Mouse (Mus musculus) stomach, postnatal 0 days (tissue): Measurements from ENCODE around the gene Cdh4.

ENCODE experiments used
- CTCF ChIP-seq: IDR thresholded peaks from 2 replicates; pipeline ENCODE4 v1.5.1; 2016; ENCODE audit warnings: antibody characterized with exemption, low read depth, mild to moderate bottlenecking, moderate library complexity
- EP300 ChIP-seq: optimal IDR thresholded peaks from 2 replicates; pipeline ENCODE3; 2016; ENCODE audit warnings: antibody characterized with exemption

DNA sequence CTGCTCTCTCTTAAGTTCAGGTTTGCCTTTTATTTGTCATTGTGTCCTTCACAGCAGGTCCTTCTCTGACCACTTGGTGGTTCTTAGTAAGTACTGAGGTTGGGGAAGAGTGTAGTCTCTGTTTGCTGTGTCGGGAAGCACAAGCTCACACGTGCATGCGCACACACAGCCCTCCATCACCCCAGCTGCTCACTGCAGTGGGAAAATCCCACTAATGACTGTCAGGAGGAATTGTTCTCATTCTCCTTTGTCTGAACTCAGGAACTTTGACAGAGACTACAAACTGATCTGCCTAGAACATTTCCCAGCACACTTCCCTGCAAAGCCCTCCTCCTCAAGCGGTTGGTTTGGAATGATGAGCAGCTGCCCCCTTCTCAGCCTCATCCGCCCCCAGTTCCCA lies 79.2 kb downstream of the Cdh4 start:
- TF ChIP-seq CTCF (no peak), EP300 (no peak)
